Mouse (Mus musculus) kidney, embryonic 16.5 days (tissue): Measurements from ENCODE around the gene Fam210b. TPM values are rescaled to one million over a fixed set of nuclear protein-coding genes. Genes with fewer than 3 reads are reported as not detected.
"Not testable (repeated sequence)": the region's sequence is repeated elsewhere in the genome, so short reads cannot be mapped to it uniquely, and the experiment has no call there.

Source experiments
- ATAC-seq: fragments of 200-750 bp; cut with Nextera tagmentation; 2 replicates; pipeline ENCODE4 v1.8.0; 2017; ENCODE audit warnings: moderate TSS enrichment; ENCODE audit not compliant: low FRiP score, low TSS enrichment
- H3K27ac ChIP-seq: fragments of 300-500 bp; sonication (generic); 2 replicates; pipeline ENCODE4 v1.5.1; 2014; ENCODE audit warnings: low read length
- H3K27me3 ChIP-seq: fragments of 300-500 bp; sonication (generic); 2 replicates; pipeline ENCODE4 v1.6.1; 2014; ENCODE audit warnings: low read length, control low read depth, mixed read lengths; ENCODE audit not compliant: insufficient read depth
- H3K36me3 ChIP-seq: fragments of 300-500 bp; sonication (generic); 2 replicates; pipeline ENCODE4 v1.6.1; 2014; ENCODE audit warnings: low read length, control low read depth, mixed read lengths; ENCODE audit not compliant: insufficient read depth
- H3K4me1 ChIP-seq: fragments of 300-500 bp; sonication (generic); 2 replicates; pipeline ENCODE4 v1.6.1; 2014; ENCODE audit warnings: low read length, control low read depth, mixed read lengths; ENCODE audit not compliant: insufficient read depth
- H3K4me2 ChIP-seq: fragments of 300-500 bp; sonication (generic); replicated peaks from 2 replicates; pipeline ENCODE4 v1.6.1; 2014; ENCODE audit warnings: low read depth, low read length
- H3K4me3 ChIP-seq: fragments of 300-500 bp; sonication (generic); 2 replicates; pipeline ENCODE4 v1.5.1; 2014; ENCODE audit warnings: mild to moderate bottlenecking, low read length
- H3K9ac ChIP-seq: fragments of 300-500 bp; sonication (generic); replicated peaks from 2 replicates; pipeline ENCODE4 v1.6.1; 2014; ENCODE audit warnings: low read length
- H3K9me3 ChIP-seq: fragments of 300-500 bp; sonication (generic); 2 replicates; pipeline ENCODE4 v1.6.1; 2016; ENCODE audit warnings: low read length, control low read depth
- WGBS: fragments of 180-500 bp; shearing (Covaris S2); extraction: QIAGEN DNeasy Blood & Tissue Kit; methylation state at CpG from one replicate; pipeline ENCODE4 v1.1.7; 2014; 5-methylcytosine and 5-hydroxymethylcytosine counted together
- polyA plus RNA-seq: library from polyadenylated mRNA; unstranded; fragments of >200 nt; fragmentation: Nextera tagmentation; extraction: Ambion mirVana; gene quantifications from 2 replicates; pipeline ENCODE4 v1.2.1, GENCODE M21; 2015

Gene Fam210b
- polyA plus RNA-seq, result 12.0 and 12.8 TPM in 2 replicates

DNA sequence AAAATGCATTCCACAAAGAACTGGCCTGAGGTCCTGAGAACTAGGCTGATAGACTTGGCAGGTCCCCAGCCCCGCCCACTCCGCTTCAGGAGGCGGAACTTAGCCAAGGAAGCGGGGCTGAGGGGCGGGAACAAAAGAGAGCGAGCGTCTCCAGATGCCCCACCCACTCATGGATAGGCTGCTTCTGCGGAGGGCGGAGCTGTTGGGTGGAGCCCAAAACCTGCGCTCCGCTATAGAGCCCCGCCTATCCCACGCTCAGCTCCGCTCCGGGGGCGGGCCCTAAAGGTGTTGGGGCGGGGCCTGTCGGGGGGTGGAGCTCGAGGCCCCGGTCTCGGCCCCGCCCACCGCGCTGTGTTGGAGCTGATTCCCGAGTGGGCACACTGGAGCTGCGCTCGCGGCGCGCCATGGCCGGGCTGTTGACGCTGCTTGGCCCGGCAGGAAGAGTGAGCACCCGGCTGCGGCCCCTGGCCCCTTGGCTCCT lies at the start of gene Fam210b:
TSS of gene Fam210b (plus strand) at position 308 of the 481 bp plus-strand sequence.
- peak within 1 kb of the TSS; percentile 94 for H3K4me2 ChIP-seq
- H3K27ac ChIP-seq, result no peak within 1 kb of the TSS
- no peaks in the 10 kb centered on the region for H3K36me3 ChIP-seq
- peak within 1 kb of the TSS; percentile 57 for H3K4me3 ChIP-seq
- ATAC-seq, result peak; percentile 96
- H3K27me3 ChIP-seq, result no peaks in the 10 kb centered on the region
- H3K9me3 ChIP-seq, result no peaks in the 10 kb centered on the region
- WGBS, result under 1% methylated on average over 28 of the region's 35 CpGs
- peaks cover 7% of the 10 kb centered on the region for H3K4me1 ChIP-seq
- peak within 1 kb of the TSS; percentile 62 for H3K9ac ChIP-seq

DNA sequence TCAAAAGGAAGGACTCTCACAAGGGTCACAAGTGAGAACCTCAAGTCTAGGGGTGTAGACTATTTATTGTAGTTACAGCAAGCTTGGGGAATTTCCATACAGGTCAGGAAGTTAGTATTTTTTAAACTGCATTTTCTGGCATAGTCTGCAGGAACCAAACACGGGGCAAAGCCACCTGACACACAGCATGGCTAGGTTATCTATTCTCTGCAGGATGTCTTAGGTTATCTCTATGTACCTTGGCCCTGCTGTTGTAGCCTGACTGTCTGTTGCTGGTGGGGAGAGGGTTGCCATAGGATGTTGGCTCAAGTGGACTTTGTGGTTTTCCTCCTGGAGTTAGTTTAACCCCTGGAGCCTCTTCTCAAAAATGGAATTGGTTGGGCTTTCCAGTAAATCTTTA lies 47.3 kb upstream of the Fam210b start:
- Histone ChIP-seq H3K9ac (no peak overlapping the region), H3K4me3 (no peak overlapping the region), H3K27ac (no peak overlapping the region), H3K4me1 (no peaks in the 10 kb centered on the region), H3K27me3 (no peaks in the 10 kb centered on the region), H3K36me3 (no peaks in the 10 kb centered on the region), H3K9me3 (no peaks in the 10 kb centered on the region; the same call in 1 of the 2 replicates), H3K4me2 (no peak overlapping the region)
- ATAC-seq, result no peak
- 54% methylated on average over 1 of the region's 1 CpGs for WGBS

DNA sequence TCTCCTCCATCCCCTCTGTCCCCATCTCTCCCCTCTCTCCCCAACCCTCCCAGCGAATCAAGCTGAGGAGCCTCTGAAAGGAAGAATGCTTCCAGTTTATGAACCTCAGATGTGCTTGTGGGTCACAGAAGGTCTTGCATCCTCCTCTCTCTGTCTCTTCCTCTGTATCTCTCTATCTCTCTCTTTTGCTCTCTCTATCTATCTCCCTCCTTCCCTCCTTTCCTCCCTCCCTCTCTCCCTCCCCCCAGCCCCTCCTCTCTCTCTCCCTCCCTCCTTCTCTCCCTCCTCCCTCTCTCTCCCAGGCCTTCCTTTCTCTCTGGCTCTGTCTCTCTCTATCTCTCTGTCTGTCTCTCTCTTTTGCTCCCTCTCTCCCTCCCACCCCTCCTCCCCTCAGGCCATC lies 46.8 kb upstream of the Fam210b start:
- no peak overlapping the region for H3K9ac ChIP-seq
- no peak overlapping the region for H3K4me3 ChIP-seq
- ATAC-seq, result no peak
- H3K4me1 ChIP-seq, result no peaks in the 10 kb centered on the region
- H3K4me2 ChIP-seq, result no peak overlapping the region
- H3K9me3 ChIP-seq, result no peaks in the 10 kb centered on the region; the same call in 1 of the 2 replicates
- WGBS, result 65% methylated on average over 1 of the region's 1 CpGs
- H3K36me3 ChIP-seq, result no peaks in the 10 kb centered on the region
- no peaks in the 10 kb centered on the region for H3K27me3 ChIP-seq
- H3K27ac ChIP-seq, result no peak overlapping the region

DNA sequence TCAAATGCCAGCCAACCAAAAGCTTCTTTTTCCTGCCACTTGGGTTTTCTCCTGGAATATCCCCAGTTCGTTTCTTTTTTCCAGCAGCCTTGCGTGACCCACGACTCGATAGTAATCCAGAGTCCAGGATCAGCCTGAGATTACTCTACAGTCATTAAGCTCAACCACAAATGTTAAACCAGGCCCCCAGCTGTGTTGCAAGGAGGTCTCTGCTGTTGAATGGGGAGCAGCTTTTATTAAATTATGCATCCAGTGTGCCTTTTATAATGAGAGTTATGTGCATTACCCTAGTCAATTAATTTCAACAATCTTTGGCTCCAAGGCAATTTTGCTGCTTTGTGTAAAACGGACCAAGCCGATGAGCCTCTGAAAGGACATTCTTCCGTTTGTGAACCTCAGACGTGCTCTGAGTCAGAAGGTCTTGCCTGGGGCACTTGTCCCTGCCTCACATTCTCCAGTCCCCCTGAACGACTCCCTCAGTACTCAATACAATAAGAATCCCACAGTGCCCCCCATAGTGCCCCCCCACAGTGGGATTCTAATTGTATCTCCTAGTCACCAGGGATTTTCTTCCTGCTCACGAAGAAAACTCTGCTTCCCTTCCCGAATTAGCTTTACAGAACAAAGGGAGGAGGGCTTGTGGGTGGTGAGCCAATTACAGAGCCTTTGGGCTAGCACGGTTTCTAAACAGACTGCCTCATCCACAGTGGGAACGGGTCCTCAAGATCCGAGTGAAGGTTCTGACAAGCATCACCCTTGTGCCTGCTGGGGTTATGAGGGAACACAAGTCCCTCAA lies 46.0 kb upstream of the Fam210b start:
- Histone ChIP-seq H3K9ac (no peak overlapping the region), H3K4me2 (no peak overlapping the region), H3K4me3 (no peak overlapping the region), H3K27me3 (no peaks in the 10 kb centered on the region), H3K27ac (no peak overlapping the region), H3K4me1 (no peaks in the 10 kb centered on the region), H3K36me3 (no peaks in the 10 kb centered on the region), H3K9me3 (no peaks in the 10 kb centered on the region; the same call in 1 of the 2 replicates)
- ATAC-seq, result no peak
- 19% methylated on average over 14 of the region's 14 CpGs for WGBS

DNA sequence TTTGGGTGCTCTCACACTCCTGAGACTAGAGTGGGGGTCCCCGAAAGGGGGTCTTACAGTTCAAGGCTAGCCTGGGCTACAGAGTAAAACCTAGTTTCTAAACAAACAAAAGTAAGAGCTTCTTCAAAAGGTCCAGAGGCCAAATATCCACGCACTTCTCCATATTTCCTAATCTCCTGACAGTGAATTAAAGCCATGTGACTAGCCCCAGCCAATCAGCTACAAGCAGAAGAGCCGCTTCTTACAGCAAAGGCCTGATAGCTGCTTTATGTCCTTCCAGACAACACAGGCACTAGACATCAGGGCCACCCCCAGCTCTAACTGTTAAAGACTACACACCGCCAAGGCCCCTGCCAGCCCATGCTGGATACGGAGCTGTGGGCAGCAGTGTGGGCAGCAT lies 43.0 kb upstream of the Fam210b start:
- no peaks in the 10 kb centered on the region for H3K27me3 ChIP-seq
- no peak overlapping the region for H3K4me3 ChIP-seq
- no peaks in the 10 kb centered on the region for H3K9me3 ChIP-seq
- H3K36me3 ChIP-seq, result no peaks in the 10 kb centered on the region
- no peak overlapping the region for H3K27ac ChIP-seq
- 84% methylated on average over 5 of the region's 5 CpGs for WGBS
- H3K4me2 ChIP-seq, result no peak overlapping the region
- no peak overlapping the region for H3K9ac ChIP-seq
- ATAC-seq, result no peak
- H3K4me1 ChIP-seq, result no peaks in the 10 kb centered on the region

DNA sequence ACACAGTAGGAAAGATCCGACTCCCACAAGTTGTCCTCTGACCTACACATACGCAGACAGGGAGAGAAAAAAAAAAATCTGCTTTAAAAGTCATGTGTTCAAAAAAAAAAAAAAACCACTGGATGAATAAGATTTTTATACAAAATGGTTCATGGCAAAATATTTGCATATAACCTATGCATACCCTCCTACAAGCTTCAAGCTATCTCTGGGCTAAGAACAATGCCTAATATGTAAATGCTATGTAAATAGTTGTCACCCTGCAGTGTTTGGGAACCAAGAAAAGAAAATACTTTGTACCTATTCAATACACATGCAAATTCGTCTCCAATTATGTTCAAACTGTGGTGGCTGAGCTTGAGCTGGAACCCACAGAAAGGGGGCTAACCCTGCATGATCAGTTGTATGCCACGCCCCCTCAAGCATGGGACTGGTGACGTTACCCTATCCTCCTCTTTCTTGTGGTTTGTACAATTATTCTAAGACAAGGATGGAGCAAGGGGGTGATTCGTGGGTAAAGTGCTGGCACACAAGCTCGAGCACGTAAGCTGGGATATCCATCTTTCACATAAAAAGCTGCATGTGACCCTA lies 41.2 kb upstream of the Fam210b start:
- Histone ChIP-seq H3K27me3 (no peaks in the 10 kb centered on the region), H3K9ac (no peak overlapping the region), H3K36me3 (no peaks in the 10 kb centered on the region), H3K9me3 (no peaks in the 10 kb centered on the region), H3K4me3 (no peak overlapping the region), H3K4me1 (no peaks in the 10 kb centered on the region), H3K4me2 (no peak overlapping the region), H3K27ac (no peak overlapping the region)
- 71% methylated on average over 8 of the region's 8 CpGs for WGBS
- no peak for ATAC-seq

DNA sequence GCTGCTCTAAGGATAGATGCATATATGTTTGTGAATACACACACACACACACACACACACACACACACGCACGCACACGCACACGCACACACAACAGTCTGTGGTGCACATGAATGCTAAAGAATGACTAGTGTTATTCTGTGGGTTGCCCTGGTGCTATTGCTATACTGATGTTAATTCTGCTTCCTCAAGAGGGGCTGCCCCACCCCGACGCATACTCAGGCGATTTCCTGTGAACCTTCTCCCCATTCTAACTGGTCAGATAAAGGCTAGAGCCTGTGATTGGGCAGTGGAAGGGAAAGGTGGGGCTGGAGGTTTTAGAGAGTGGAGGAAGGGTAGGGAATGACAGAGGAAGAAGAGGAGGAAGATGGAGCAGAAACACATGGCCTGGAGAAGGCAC lies 39.8 kb upstream of the Fam210b start:
- not testable (repeated sequence) for H3K27ac ChIP-seq, H3K4me2 ChIP-seq, H3K4me3 ChIP-seq, H3K4me1 ChIP-seq, H3K27me3 ChIP-seq, H3K9ac ChIP-seq, H3K36me3 ChIP-seq, H3K9me3 ChIP-seq, ATAC-seq
- 66% methylated on average over 7 of the region's 7 CpGs for WGBS

DNA sequence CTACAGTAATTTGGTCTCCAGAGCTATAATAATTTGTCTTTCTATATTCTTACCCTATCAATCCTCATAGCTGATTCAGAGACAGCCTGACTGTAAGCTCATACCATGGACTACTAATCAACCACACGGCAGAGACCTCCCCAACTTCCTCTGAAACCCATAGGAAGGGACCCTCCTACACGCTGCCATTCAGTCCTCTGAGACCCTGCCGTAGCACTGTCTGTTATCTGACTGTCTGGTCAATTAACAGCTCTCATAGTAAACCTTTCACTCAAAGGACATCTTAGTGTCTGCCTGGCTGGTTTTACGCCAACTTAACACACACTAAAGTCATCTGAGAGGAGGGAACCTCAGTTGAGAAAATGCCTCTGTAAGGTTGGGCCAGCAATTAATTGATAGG lies 38.8 kb upstream of the Fam210b start:
- Histone ChIP-seq H3K36me3 (no peaks in the 10 kb centered on the region), H3K4me3 (no peak overlapping the region), H3K27ac (no peak overlapping the region), H3K9ac (no peak overlapping the region), H3K9me3 (no peaks in the 10 kb centered on the region), H3K27me3 (no peaks in the 10 kb centered on the region), H3K4me1 (no peaks in the 10 kb centered on the region), H3K4me2 (no peak overlapping the region)
- WGBS, result 19% methylated on average over 4 of the region's 4 CpGs
- ATAC-seq, result peak; percentile 51; the same call in 1 of the 2 replicates

DNA sequence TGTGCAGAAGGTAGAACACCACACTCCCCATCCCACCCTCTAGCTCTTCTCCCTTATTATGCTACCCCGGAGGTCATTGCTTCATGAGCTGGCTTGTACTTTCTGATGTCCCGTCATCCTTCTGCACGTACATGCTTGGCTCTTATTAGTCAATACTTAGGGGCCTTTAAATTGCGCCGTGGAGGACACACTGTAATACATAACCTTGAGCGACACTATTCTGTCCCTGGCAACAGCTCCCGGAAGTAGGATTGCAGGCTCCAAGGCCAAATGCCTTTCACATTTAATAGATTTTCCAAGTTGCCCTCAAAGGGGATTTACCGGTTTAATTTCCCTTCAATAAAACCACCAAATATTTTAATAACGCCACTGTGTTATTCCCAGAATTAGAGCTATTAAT lies 33.6 kb upstream of the Fam210b start:
- Histone ChIP-seq H3K9me3 (no peaks in the 10 kb centered on the region), H3K4me2 (no peak overlapping the region), H3K36me3 (no peaks in the 10 kb centered on the region), H3K27ac (no peak overlapping the region), H3K4me3 (no peak overlapping the region), H3K9ac (no peak overlapping the region), H3K27me3 (no peaks in the 10 kb centered on the region), H3K4me1 (no peaks in the 10 kb centered on the region)
- 92% methylated on average over 9 of the region's 9 CpGs for WGBS
- ATAC-seq, result no peak

DNA sequence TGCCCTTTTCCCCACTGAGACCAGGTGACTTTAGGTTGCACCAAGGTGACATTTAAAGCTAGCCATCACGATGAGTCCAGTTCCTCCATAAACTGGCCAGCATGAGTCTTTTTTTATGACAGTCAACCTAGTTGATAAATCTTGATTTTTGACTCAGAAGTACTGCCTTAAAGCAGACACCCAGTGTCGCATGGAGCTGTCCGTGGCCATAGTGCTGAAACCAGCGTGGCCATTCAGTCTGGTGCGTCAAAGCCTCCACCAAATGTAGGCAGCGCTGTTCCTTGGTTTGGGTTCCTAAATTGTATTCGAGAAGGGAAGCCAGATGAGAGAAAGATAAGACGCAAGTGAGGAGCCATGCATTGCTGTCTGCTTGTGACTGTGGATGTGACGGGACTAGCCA lies 24.5 kb upstream of the Fam210b start:
- no peaks in the 10 kb centered on the region for H3K4me1 ChIP-seq
- H3K27ac ChIP-seq, result no peak overlapping the region
- no peaks in the 10 kb centered on the region for H3K9me3 ChIP-seq
- H3K9ac ChIP-seq, result no peak overlapping the region
- H3K4me2 ChIP-seq, result no peak overlapping the region
- H3K4me3 ChIP-seq, result no peak overlapping the region
- H3K27me3 ChIP-seq, result no peaks in the 10 kb centered on the region
- H3K36me3 ChIP-seq, result no peaks in the 10 kb centered on the region
- WGBS, result 18% methylated on average over 9 of the region's 9 CpGs
- ATAC-seq, result 0 out of 2 replicates have a peak, but pooled peaks have one; percentile 46
